Mouse (Mus musculus) hindbrain, embryonic 14.5 days (tissue): Measurements from ENCODE around the gene Exoc4. TPM values are rescaled to one million over a fixed set of nuclear protein-coding genes. Genes with fewer than 3 reads are reported as not detected.

Source experiments
- ATAC-seq: fragments of 200-750 bp; cut with Nextera tagmentation; 2 replicates; pipeline ENCODE4 v1.8.0; 2017; ENCODE audit warnings: moderate number of reproducible peaks, mild to moderate bottlenecking, moderate TSS enrichment, moderate library complexity; ENCODE audit not compliant: low FRiP score
- DNase-seq: peaks from one replicate; pipeline ENCODE4 v3.0.0-alpha.2; 2015; ENCODE audit warnings: low spot score
- H3K27ac ChIP-seq: fragments of 300-500 bp; sonication (generic); 2 replicates; pipeline ENCODE4 v1.5.1; 2014; ENCODE audit warnings: mild to moderate bottlenecking, moderate library complexity
- H3K27me3 ChIP-seq: fragments of 300-500 bp; sonication (generic); 2 replicates; pipeline ENCODE4 v1.6.1; 2014; ENCODE audit warnings: mild to moderate bottlenecking, low read length, mixed read lengths; ENCODE audit not compliant: control insufficient read depth, insufficient read depth
- H3K36me3 ChIP-seq: fragments of 300-500 bp; sonication (generic); replicated peaks from 2 replicates; pipeline ENCODE4 v1.6.1; 2014; ENCODE audit not compliant: control insufficient read depth, insufficient read depth
- H3K4me1 ChIP-seq: fragments of 300-500 bp; sonication (generic); replicated peaks from 2 replicates; pipeline ENCODE4 v1.6.1; 2014; ENCODE audit warnings: antibody characterized with exemption, low read length, mixed read lengths; ENCODE audit not compliant: control insufficient read depth, insufficient read depth
- H3K4me2 ChIP-seq: fragments of 300-500 bp; sonication (generic); replicated peaks from 2 replicates; pipeline ENCODE4 v1.6.1; 2014; ENCODE audit warnings: mild to moderate bottlenecking, moderate library complexity
- H3K4me3 ChIP-seq: fragments of 300-500 bp; sonication (generic); replicated peaks from 2 replicates; pipeline ENCODE4 v1.5.1; 2014; ENCODE audit warnings: mild to moderate bottlenecking, low read length
- H3K9ac ChIP-seq: fragments of 300-500 bp; sonication (generic); 2 replicates; pipeline ENCODE4 v1.6.1; 2014
- H3K9me3 ChIP-seq: fragments of 300-500 bp; sonication (generic); 2 replicates; pipeline ENCODE4 v1.6.1; 2016; ENCODE audit warnings: low read length; ENCODE audit not compliant: control insufficient read depth
- WGBS: fragments of 180-500 bp; shearing (Covaris S2); extraction: QIAGEN DNeasy Blood & Tissue Kit; methylation state at CpG from one replicate; pipeline ENCODE4 v1.1.7; 2014; 5-methylcytosine and 5-hydroxymethylcytosine counted together
- polyA plus RNA-seq: library from polyadenylated mRNA; unstranded; fragments of >200 nt; fragmentation: Nextera tagmentation; extraction: Ambion mirVana; gene quantifications from 2 replicates; pipeline ENCODE4 v1.2.1, GENCODE M21; 2014

The Exoc4 gene
- polyA plus RNA-seq, 1 experiment from 2014 or later = 34.7 TPM

GRCm38 (mm10) chr6:33516798-33517197 lies 267.9 kb downstream of the Exoc4 start:
- ATAC-seq = no peak
- DNase-seq = no peak
- WGBS = 87% methylated on average over 6 of the region's 6 CpGs

GRCm38 (mm10) chr6:33517890-33518410 lies 269.1 kb downstream of the Exoc4 start:
- no peak overlapping the region for H3K27ac ChIP-seq
- no peaks in the 10 kb centered on the region for H3K36me3 ChIP-seq
- no peaks in the 10 kb centered on the region for H3K9me3 ChIP-seq
- no peak overlapping the region for H3K4me2 ChIP-seq
- H3K4me3 ChIP-seq = no peak overlapping the region
- ATAC-seq (no peak), DNase-seq (no peak)
- H3K27me3 ChIP-seq = no peaks in the 10 kb centered on the region
- 40% methylated on average over 5 of the region's 5 CpGs for WGBS
- no peak overlapping the region for H3K9ac ChIP-seq
- H3K4me1 ChIP-seq = no peaks in the 10 kb centered on the region

More at GRCm38 (mm10) chr6:33516798-33517197, 267.9 kb downstream of the Exoc4 start:
- H3K9ac ChIP-seq = no peak overlapping the region
- no peaks in the 10 kb centered on the region for H3K27me3 ChIP-seq
- no peak overlapping the region for H3K4me3 ChIP-seq
- no peaks in the 10 kb centered on the region for H3K4me1 ChIP-seq
- no peaks in the 10 kb centered on the region for H3K36me3 ChIP-seq
- no peak overlapping the region for H3K4me2 ChIP-seq
- H3K9me3 ChIP-seq = no peaks in the 10 kb centered on the region
- H3K27ac ChIP-seq = no peak overlapping the region

GRCm38 (mm10) chr6:33525695-33526366 lies 276.9 kb downstream of the Exoc4 start:
- no peak for DNase-seq
- no peaks in the 10 kb centered on the region for H3K4me1 ChIP-seq
- H3K36me3 ChIP-seq = no peaks in the 10 kb centered on the region
- no peak overlapping the region for H3K9ac ChIP-seq
- no peak overlapping the region for H3K27ac ChIP-seq
- no peak for ATAC-seq
- no peak overlapping the region for H3K4me3 ChIP-seq
- H3K9me3 ChIP-seq = no peaks in the 10 kb centered on the region
- no peaks in the 10 kb centered on the region for H3K27me3 ChIP-seq
- H3K4me2 ChIP-seq = no peak overlapping the region
- 64% methylated on average over 7 of the region's 7 CpGs for WGBS

GRCm38 (mm10) chr6:33540356-33540755 lies 291.5 kb downstream of the Exoc4 start:
- WGBS = 88% methylated on average over 1 of the region's 1 CpGs
- H3K4me3 ChIP-seq = no peak overlapping the region
- H3K27ac ChIP-seq = no peak overlapping the region
- no peaks in the 10 kb centered on the region for H3K9me3 ChIP-seq
- no peak for ATAC-seq
- DNase-seq = no peak
- no peak overlapping the region for H3K4me2 ChIP-seq
- no peaks in the 10 kb centered on the region for H3K36me3 ChIP-seq
- no peaks in the 10 kb centered on the region for H3K27me3 ChIP-seq
- H3K9ac ChIP-seq = no peak overlapping the region
- H3K4me1 ChIP-seq = no peaks in the 10 kb centered on the region

GRCm38 (mm10) chr6:33542712-33543111 lies 293.8 kb downstream of the Exoc4 start:
- Histone ChIP-seq H3K4me2 (no peak overlapping the region), H3K9me3 (no peaks in the 10 kb centered on the region), H3K9ac (no peak overlapping the region), H3K27me3 (no peaks in the 10 kb centered on the region), H3K4me3 (no peak overlapping the region), H3K36me3 (no peaks in the 10 kb centered on the region), H3K27ac (no peak overlapping the region), H3K4me1 (no peaks in the 10 kb centered on the region)
- DNase-seq (no peak), ATAC-seq (no peak)
- WGBS = 87% methylated on average over 6 of the region's 6 CpGs

GRCm38 (mm10) chr6:33551934-33552333 lies 303.0 kb downstream of the Exoc4 start:
- no peak; the same call in 1 of the 2 replicates for ATAC-seq

GRCm38 (mm10) chr6:33560925-33561324 lies 312.0 kb downstream of the Exoc4 start:
- WGBS = 96% methylated on average over 1 of the region's 1 CpGs
- no peak for ATAC-seq
- H3K36me3 ChIP-seq = no peaks in the 10 kb centered on the region

More at GRCm38 (mm10) chr6:33551934-33552333, 303.0 kb downstream of the Exoc4 start:
- no peak overlapping the region for H3K4me2 ChIP-seq
- H3K4me1 ChIP-seq = peaks cover 14% of the 10 kb centered on the region
- H3K27me3 ChIP-seq = no peaks in the 10 kb centered on the region
- no peak for DNase-seq
- no peak overlapping the region for H3K4me3 ChIP-seq
- H3K9me3 ChIP-seq = no peaks in the 10 kb centered on the region
- peak overlapping the region; percentile 69 for H3K27ac ChIP-seq
- H3K9ac ChIP-seq = no peak overlapping the region
- 64% methylated on average over 4 of the region's 4 CpGs for WGBS
- no peaks in the 10 kb centered on the region for H3K36me3 ChIP-seq

GRCm38 (mm10) chr6:33561911-33562310 lies 313.0 kb downstream of the Exoc4 start:
- H3K36me3 ChIP-seq = no peaks in the 10 kb centered on the region
- no peak overlapping the region for H3K9ac ChIP-seq
- H3K4me1 ChIP-seq = no peaks in the 10 kb centered on the region
- H3K4me3 ChIP-seq = no peak overlapping the region
- WGBS = 93% methylated on average over 2 of the region's 2 CpGs
- H3K27me3 ChIP-seq = no peaks in the 10 kb centered on the region
- H3K27ac ChIP-seq = no peak overlapping the region
- DNase-seq = no peak
- H3K9me3 ChIP-seq = no peaks in the 10 kb centered on the region
- ATAC-seq = no peak
- H3K4me2 ChIP-seq = no peak overlapping the region

More at GRCm38 (mm10) chr6:33560925-33561324, 312.0 kb downstream of the Exoc4 start:
- Histone ChIP-seq H3K4me2 (no peak overlapping the region), H3K4me3 (no peak overlapping the region), H3K27me3 (no peaks in the 10 kb centered on the region), H3K4me1 (no peaks in the 10 kb centered on the region), H3K9ac (no peak overlapping the region), H3K27ac (no peak overlapping the region), H3K9me3 (no peaks in the 10 kb centered on the region)
- DNase-seq = no peak

- Histone ChIP-seq H3K4me3 (no peak overlapping the region), H3K4me1 (no peaks in the 10 kb centered on the region), H3K27me3 (no peaks in the 10 kb centered on the region), H3K27ac (no peak overlapping the region), H3K4me2 (no peak overlapping the region), H3K9me3 (no peaks in the 10 kb centered on the region), H3K9ac (no peak overlapping the region), H3K36me3 (no peaks in the 10 kb centered on the region)
- ATAC-seq = no peak
- no peak for DNase-seq
- 92% methylated on average over 4 of the region's 4 CpGs for WGBS
These were observed 327.1 kb downstream of the Exoc4 start for GRCm38 (mm10) chr6:33575947-33576346.
